Mouse (Mus musculus): ENCODE data around the gene Gramd1c.

Gene Gramd1c

DNA sequence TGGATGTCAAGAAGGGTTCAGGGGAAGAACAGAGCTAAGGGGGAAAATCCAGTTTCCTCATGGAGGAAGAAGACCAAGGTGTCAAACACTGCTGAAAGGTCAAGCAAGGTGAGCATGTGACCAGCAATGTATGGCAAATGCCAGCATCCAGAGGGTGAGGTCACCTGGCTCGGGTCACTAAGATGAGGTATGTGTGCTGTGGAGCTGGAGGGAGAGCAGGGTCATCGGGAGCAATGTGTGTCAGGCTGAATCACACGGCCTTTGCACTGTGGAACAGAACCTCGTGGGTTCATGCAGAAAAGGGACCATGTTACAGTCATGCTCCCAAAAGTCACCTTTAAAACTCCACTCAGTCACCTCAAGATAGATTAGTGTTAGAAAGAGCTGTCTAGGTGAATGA lies 45.4 kb downstream of the Gramd1c start:
- no peak for DNase-seq

DNA sequence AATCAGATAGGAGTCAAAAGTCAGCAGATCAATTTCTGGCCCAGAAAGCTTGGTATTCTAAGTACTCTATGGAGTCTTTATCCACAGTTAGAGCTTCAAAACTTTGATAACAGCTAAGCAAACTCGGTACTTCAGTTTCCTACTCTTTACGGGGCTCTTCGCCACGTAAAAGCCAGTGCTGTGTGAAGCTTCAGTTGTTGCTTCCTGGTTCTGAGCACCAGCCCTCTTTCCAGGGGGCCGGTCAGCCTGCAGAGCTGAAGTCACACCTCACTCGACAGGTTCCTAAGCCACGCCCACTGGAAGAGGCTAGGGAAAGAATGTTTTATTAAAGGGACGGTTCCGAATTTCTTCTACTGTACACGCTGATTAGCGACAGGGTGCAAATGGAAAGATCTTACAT lies 47.0 kb downstream of the Gramd1c start:
- peak; percentile 55 for DNase-seq

DNA sequence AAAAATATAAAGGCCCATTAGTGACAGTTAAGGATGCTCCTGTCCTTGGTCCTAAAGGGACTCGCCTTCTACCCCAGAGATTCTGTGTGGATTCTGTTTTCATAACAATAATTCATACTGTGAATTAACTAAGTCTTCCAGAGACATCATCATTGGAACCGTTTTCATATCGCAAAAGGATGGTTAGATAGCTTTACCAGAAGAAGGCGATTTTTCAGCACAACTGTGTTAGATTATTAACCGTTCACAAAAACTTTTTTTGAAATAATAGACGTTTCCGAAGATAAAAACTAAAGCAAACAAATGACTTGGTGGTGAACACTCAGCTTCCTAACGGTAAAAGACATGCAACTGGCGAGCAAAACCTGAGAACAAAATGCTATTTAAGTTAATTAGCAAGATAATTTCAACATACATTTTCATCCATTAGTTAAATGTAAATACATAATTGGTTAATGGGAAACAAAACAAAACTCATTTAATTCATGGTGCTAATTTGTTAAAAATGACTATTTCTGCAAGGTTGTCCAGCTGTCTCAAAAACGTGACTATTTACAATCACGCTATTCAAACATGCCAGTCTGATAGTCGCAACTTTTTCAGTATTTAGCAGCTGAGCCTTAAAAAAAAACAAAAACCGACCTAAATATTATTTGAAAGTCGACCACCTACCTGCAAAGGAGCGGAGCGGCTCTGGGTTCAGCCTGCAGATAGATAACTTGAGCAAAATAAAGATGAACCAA lies 47.6 kb downstream of the Gramd1c start:
- no peak for DNase-seq

DNA sequence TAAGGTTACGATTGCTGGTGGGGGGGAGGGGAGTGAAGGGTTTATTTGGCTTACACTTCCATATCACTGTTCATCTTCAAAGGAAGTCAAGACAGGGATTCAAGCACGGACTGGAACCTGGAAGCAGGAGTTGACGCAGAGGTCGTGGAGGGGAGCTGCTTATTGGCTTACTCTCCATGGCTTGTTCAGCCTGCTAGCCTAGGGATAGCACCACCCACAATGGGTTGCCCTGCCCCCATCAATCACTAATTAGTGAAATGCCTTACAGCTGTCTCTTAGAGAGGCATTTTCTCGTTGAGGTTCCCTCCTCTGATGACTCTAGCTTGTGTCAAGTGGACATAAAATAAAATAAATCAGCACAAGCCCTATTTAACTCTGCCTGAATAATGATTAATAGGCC lies 52.1 kb downstream of the Gramd1c start:
- no peak for DNase-seq

DNA sequence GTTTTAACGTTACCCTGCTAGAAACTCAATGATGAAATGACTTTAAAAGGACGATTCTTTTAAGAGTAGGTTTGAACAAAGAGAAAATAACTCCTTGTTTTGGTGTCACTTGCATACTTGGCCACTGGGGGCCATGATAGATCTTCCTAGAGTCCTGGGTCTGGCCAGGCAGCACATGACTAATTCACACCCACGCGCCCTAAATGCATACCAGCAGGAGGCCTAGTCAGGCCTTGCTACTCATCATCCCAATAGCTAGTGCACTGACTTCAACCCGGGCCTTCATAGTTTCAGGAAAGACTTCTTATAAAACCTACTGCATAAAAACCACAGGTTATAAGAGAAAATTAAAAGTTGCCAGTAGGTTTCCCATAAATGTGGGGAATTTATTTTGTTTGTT lies 61.1 kb downstream of the Gramd1c start:
- DNase-seq = no peak

DNA sequence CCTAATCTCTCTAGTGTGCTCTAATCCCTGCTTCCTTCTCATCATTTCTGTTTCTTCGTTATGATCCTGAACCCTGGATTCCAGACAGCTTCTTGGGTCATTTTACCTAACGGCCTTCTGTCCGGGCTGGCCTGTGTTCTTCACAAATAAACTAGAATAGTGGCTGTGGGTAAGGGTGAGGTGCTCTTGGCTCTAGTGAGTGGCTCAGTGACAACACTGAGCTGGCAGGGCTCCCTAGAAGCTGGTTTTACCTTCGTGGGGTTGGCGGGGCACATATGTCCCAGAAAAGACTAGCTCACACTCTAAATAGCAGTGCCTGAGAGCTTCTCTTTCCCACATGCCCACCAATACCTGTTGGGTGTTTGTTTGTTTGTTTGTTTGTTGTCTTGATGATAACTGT lies 63.6 kb downstream of the Gramd1c start:
- DNase-seq = no peak

DNA sequence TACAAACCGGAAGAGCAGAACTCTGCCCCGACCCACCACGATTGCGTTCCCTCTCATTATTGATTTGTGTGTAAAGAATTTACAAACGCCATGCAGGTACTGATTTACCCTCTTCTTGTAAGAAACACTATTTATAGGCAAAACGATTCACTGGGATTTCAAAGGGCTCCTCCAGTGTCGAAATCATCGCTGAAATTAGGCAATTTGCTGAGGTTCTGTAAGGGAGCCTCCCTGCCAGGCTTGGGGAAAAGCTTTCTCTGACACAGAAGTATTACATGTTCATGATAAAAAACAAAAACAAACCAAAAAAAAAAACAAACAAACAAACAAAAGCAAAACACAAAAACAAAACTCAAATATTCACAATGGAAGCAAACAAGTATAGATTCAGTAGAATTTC lies 64.0 kb downstream of the Gramd1c start:
- no peak for DNase-seq

DNA sequence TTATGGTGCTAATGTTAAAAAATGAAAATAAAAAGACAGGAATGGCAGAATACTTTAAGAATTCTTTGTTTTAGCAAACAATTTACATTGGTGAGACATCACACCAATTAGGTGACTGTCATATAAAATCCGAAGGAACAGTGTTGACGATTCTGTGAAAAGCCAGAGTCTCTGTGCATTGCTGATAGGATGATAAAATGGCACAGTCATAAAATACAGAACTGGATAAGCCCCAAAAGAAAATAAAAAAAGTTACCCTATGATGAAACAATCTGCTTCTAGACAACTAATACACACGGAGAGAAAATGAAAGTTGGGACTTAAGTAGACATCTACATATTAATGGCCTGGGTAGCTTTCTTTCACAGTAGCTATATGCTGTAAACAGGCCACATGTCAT lies 68.5 kb downstream of the Gramd1c start:
- no peak for DNase-seq

DNA sequence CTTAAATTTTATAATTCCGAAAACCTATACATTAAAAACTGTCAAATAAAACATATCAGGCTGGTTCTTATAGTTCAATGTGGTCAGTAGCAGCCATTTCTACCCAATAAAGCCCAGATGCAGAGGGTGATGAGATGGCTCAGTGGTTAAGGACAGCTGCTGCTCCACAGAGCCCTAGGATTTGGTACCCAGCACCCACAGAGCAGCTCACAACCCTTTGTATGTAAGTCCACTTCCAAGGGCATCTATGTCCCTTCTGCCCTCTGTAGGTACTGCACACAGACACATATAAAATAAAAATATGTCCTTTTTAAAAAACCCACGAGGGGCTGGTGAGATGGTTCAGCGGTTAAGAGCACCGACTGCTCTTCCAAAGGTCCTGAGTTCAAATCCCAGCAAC lies 76.8 kb downstream of the Gramd1c start:
- no peak for DNase-seq

DNA sequence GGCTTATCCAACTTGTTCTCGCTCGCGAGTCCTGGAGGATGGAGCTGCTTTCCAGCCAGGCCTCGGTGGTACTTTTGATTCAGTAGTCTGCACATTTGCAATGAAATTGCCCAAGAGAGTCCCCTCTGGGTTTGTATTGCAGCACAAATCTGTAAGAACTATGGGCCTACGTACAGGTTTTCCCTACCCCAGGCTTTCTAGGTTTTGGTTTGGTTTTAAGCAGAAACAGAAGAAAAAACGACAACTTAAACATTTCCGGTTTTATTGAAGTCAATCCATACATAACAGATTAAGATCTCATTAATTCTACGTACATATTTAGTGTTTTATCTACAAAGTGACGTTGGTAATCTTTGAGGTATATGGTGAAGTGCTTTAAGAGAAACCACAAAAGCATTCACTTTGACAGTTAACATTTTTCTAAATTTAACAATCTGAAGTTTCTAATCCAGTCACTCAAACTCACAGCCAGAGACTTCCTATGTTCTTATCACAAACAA lies 83.0 kb downstream of the Gramd1c start:
- DNase-seq = no peak

DNA sequence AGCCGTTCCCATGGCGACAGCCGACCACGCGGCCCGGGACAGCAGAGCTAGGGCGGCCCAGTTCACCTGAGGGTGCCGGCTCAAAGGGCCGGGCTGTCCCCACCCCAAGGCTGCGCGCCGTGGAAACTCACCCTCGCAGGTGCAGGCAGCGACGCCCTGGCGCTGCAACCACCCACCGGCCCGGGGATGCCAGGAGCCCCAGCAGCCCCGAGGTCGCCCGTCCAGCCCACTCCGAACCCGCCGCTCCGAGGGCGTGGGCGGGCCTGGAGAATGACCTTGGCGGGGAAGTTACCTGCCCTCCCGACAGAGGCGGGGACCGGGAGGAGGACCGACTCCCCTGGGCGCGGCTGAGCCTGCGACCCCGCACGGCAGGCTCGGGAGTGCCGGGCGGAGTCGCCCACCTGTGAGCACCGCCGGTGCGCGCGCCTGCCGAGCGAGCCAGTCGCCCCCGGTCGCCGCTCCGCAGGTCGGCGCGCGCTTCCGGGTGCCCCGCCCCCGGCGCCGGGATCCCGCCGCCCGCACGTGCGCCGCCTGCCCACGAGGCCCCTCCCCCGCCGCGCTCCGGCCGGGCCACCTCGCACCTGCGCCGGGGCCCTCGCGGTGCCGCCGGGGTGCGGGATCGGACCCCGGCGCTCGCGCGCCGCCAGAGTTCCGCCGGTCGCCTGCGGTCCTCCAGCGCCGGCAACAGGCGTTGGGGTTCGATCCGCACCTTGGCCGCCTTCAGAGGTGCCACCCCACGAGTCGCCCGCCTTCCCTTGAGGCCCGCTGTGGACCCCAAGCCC lies 83.6 kb downstream of the Gramd1c start, which contains the start of gene Zdhhc23:
Gene Zdhhc23 (minus strand): TSS at position 464 of the 782 bp plus-strand sequence.
- peak; percentile 79 for DNase-seq

DNA sequence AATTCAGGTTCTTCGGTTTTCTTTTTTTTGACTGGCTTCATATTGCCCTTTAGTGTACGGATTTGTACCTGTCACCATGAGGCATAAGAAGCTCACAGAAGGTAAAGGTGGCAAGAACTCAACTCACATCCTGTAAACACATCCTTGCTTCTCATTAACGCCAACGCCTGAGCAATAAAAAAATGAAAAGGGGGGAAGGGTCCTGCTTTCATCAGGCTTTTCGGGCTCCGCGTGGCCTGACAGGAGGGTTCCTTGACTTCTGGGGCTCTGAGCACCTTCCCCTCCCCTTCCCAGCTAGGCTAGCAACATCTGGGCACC lies 84.2 kb downstream of the Gramd1c start:
- DNase-seq = no peak

DNA sequence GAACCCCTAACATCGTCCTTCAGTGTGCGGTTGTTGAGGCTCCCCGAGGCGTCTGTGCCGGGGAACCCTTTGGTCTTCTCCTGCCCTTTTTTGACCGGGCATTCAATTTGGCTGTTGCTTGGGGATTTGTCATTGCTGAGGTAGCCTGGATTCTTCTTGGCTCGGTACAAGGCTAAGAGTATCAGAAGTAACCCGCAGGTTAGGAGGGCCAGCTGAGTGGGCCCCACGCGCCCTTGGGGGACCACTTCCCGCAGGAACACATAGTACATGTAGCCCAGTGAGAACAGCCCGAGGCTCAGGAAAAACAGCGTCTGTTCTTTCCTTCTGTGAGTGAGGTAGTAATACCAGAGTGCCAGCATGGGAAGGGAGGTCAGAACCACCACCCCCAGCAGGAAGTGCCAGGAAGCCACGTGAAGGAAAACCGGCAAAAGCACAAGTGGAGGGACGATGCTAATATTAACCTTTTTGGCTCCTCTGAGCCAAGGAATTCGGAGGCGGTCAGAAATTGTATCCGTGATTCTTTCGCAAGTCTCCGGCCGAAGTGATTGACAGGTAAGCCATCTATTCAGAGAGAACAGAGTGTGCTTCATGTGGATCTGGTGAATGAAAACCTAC lies 89.4 kb downstream of the Gramd1c start:
- DNase-seq = no peak

DNA sequence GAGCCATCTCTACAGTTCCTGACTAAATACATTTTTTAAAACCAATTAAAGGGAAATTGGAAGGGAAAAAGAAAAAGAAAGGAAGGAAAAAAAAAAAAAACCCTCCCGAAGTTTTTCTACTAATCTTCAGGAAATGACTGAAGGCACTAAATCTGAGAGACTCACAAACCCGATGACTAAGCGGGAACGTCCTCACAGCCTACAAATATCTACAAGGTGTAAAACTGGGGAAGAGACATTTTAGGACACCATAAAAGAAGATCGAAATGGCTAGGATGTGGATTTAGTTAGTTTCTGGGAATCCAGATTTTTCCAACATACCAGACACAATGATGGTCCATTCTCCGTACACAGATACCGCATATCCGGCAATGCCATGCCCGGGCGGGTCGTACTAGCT lies 90.0 kb downstream of the Gramd1c start:
- no peak for DNase-seq

DNA sequence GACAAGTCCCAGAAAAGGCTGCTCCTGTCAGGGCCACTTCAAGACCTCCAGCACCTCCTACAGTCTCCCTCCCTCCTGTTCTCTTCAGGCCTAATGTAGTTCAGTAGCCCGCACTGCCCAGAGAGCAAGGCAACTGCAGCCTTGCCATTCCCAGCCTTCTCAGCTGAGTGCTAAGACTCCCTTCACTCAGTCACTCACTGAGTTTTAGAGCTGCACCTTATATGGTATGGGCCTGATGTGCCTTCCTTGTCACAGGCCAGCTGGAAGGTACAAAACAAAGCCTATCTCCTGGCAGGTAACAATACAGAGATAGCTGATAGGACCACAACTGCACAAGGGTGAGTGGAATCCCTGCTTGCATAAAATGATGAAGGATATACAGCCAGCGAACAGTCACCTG lies 90.8 kb downstream of the Gramd1c start:
- no peak for DNase-seq

DNA sequence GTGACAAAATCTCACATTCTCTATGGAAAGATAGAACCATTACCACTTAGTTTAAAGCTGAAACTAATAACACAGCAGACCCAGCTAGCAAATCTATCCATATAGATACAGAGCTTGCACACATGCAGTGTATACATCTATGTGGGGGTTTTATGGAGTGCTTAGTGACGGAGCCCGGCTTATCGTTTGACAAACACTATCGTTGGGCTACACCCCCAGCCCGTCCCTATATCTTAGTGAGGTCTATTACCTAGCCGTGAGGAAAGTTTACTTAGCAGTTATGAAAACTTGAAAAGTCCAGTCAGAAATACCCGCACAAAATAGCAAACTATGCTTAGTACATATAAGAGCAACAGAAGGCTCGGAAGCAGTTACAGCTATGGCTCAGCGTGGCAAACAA lies 91.4 kb downstream of the Gramd1c start:
- no peak for DNase-seq

DNA sequence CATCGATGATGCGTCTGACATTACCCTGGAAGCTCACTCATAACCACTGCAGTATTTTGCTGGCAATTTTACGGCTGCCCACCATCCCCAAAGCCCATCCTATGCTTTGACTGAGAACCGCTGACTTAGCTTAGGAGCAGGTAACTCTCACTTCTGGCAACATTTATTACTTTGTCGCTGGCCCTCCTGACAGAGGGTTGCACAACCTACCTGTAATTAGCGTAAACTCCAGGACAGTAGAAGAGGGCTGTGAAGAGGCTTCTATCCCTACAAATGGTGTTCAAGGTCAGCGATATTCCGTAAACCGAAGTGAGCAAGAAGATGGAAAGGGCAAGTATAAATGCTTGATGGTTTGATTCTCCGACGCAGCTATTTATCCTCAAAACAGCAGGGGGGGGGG lies 92.0 kb downstream of the Gramd1c start:
- DNase-seq = no peak

DNA sequence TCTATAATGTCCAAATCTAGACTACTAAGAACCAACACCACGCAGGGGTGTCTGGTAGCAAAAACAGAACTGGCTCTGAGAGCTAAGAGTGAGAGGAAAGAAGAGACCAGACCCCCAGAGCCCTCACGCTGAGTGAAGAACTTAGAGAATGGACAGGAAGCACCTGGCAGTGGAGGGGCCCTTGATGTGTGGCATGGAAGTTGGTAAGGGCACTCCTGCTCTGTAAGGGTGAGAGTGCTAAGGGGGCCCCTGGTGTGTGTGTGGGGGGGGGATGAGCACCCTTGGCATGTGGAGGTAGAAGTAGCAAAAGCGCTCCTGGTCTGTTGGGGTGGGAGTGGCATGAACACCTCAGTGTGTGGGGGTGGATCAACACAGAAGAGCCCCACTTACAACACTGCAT lies 92.7 kb downstream of the Gramd1c start:
- DNase-seq = peak; percentile 62

DNA sequence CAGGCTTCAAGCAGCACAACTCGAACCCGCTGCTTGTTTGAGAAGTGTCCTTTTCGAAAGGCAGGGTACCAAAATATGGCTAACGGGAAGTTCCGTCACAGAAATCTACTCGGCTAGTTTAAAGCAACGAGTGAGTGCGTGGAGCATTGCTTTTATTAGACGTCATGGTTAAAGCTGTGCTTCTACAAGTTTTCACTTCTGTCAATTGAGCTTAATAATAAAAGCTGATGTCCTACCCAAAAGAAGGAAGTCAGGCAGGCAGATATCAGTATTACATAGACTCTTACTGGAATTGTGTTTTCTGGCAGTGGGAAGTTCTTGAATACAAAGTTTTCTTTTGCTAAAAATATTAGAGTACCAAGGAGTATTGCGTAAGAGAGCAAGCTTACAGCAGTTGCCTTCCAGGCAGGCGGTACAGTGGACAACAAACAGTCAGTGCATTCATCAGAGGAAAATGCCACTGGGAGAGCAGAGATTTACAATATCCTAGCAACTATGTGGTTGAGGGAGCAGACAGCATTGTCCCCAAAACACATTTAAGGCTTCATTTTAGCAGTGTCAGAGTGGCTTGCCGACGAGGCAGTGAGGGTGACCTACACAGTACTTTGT lies 97.3 kb downstream of the Gramd1c start:
- DNase-seq = no peak

DNA sequence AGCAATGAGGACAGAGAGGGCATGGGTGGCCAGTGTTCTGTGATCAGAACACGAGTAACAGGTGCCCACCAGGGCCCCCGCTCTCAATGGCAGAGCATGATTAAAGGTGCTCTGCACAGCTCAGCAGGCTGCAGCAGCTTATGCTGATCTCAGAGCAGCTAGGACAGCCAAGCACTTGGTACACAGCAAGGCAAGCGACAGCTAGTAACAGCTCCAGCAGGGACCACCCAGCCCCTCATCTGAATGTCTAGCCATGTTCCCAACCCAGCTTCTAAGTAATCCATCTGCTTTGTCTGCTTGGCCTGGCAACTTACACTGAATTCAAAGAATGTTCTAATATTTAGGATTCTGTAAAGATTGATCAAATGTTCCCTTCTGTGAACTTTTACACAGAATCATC lies 99.4 kb downstream of the Gramd1c start:
- DNase-seq = no peak

DNA sequence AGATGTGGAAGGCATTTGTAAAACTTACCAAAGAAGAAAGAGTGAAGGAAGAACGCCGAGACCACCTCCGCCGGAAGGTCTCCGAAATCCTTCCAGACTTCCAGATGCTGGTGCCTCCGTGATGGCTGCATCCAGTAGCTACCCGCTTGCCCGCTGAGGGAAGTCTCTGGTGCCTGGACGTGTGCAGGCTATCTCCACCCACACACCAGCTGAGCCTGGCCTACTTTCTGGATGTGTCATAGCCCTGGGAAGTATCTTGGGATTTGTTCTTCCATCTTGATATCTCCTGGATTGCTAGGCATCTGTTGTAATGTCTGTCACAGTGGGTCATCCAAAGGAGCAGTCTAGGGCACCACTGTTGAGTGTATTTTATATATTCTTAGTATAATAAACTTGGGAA lies 99.9 kb downstream of the Gramd1c start:
- no peak for DNase-seq

DNA sequence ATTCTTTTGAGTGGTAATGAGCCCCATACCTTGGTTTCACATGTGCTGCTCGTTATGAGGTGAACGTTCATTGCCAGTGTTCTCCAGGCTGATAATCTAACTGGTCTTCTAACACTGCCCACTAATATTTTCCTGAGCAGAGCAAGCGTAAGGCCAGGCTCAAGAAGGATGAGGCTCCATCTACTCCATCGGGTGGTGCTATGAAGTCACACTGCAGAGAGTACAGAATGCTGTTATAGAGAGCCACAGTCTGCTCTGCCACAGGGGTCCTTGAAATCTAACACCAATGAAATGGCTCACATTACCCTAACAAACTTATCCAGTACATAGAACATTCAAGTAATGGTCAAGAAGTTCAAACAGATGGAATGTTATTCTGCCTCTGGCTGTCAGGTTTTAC lies 105.1 kb downstream of the Gramd1c start:
- DNase-seq = no peak

DNA sequence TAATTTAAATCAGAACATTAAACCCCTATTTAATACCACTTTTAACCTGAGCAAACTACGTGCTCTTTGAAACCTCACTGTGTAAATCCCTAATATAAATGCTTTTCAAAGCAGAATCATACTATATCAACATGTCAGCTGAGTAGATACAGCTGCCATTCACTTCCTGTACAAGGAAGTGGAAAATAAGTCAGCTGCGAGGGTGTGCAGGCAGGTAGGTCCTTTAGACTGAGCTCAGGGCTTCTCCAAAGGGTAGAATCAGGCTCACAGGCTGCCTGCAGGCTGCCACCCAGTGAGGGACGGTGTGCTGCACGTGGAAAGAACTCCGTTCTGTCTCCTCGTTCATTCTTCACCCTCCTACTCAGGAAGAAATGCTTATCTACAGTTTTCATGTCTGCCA lies 108.2 kb downstream of the Gramd1c start:
- DNase-seq = peak; percentile 43

DNA sequence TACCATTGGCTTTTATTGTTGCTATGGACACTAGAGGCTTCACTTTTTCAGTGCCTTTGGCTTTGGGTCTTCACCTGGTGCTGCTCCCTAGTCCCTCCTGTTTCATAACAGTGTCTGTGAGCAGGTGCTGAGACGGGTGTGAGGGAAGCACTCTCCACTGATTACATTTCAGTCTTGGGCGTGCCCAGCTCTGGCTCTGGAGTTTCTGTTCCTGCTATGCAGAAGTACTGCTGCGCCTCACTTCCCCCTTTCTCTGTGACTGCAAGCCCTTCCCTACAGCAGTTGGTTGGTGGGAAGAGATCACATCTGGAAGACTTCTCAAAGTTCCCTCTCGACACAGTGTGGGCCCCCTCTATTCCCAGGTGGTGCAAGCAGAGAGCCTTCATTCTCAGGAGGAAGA lies 111.6 kb downstream of the Gramd1c start:
- DNase-seq = no peak

All from thymus, postnatal 4 days (tissue).